Mouse (Mus musculus): ENCODE measurements around the gene Olfr220. TPM values are rescaled to one million over a fixed set of nuclear protein-coding genes. Genes with fewer than 3 reads are reported as not detected.

Olfr220 gene
- polyA plus RNA-seq (2015; fragmentation: Nextera tagmentation; extraction: Ambion mirVana) = not detected in 2 replicates

DNA sequence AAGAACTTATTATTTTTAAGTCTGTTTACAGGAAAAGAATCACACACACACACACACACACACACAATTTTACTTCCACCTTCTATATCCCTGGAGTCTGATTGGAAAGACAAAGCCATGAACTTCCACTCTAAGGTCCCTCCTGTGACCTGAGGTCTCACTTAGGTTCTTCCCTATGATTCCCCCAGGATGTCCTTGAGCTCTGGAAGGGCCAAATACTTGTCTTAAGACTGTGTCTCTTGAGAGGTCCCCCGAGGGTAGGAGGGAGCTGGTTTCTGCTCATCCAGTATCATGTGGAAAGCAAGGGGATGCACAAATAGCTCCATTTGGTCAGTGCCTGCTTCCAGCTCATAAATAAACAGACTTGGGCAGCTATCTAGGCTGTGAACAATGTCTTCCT is at the start of gene Olfr220:
TSS of gene Olfr220 (plus strand) at position 301 of the 400 bp plus-strand sequence.
- H3K27me3 ChIP-seq = no peaks in the 10 kb centered on the region
- 85% methylated on average over 1 of the region's 1 CpGs for WGBS
- H3K36me3 ChIP-seq = no peaks in the 10 kb centered on the region

DNA sequence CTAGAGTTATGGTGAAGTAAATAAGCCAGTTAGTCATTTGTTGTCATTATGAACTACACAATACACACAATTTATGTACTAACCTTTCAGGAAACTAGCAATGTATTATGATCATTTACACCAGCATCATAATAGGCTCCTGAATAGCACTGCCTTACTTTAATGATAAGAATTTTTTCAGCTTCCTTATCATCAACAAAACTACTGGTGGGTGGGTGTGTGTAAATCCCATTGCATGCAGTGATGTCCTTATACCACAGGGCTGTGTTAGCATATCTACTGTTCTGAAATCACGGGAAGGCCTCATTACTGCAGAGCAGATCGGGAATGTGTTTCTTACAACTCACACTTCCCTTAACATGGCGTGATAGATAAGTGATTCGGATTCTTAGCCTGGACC is 18.9 kb upstream of the Olfr220 start:
- H3K9ac ChIP-seq = no peak overlapping the region
- no peaks in the 10 kb centered on the region for H3K9me3 ChIP-seq
- H3K27ac ChIP-seq (replicated peaks) = no peak overlapping the region
- H3K27me3 ChIP-seq = no peaks in the 10 kb centered on the region
- H3K4me3 ChIP-seq = no peak overlapping the region
- 93% methylated on average over 4 of the region's 4 CpGs for WGBS
- H3K36me3 ChIP-seq = no peaks in the 10 kb centered on the region
- H3K4me1 ChIP-seq (replicated peaks) = no peaks in the 10 kb centered on the region
- ATAC-seq (ENCODE audit: low FRiP score, low read depth) = no peak
- no peak overlapping the region for H3K4me2 ChIP-seq

More for the DNA sequence above, at the start of gene Olfr220:
- Histone ChIP-seq H3K4me1 (replicated peaks) (no peaks in the 10 kb centered on the region), H3K4me3 (no peak within 1 kb of the TSS), H3K9me3 (no peaks in the 10 kb centered on the region), H3K27ac (replicated peaks) (no peak within 1 kb of the TSS), H3K4me2 (no peak within 1 kb of the TSS), H3K9ac (no peak within 1 kb of the TSS)
- no peak for ATAC-seq (ENCODE audit: low FRiP score, low read depth)

DNA sequence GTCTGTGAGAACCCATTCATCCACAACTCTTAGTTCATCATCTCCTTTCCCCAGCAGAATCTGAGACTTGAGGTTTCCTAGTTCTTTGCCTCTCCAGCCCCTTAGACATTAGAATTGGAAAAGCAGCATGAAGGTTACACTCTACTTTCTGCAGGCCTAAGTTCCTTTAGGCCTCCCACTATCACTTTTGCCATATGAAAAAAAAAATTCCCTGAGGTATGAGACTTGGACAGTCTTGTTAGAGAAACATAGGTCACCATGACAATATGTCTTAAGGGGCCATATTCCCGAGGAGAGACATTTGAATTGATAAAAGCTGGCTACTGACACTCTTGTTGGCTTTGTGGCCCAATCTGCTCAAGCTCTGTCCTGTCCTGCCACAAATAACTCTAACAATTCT is 18.1 kb upstream of the Olfr220 start, which contains the start of gene Olfr414:
TSS of gene Olfr414 (plus strand) at position 301 of the 400 bp plus-strand sequence.
- H3K27ac ChIP-seq (replicated peaks) = no peak within 1 kb of the TSS
- H3K4me2 ChIP-seq = no peak within 1 kb of the TSS
- no peak within 1 kb of the TSS for H3K9ac ChIP-seq
- no peaks in the 10 kb centered on the region for H3K27me3 ChIP-seq
- no peak within 1 kb of the TSS for H3K4me3 ChIP-seq
- no peaks in the 10 kb centered on the region for H3K4me1 ChIP-seq (replicated peaks)
- no peak for ATAC-seq (ENCODE audit: low FRiP score, low read depth)
- H3K36me3 ChIP-seq = no peaks in the 10 kb centered on the region
- no peaks in the 10 kb centered on the region for H3K9me3 ChIP-seq
- WGBS = 73% methylated on average over 1 of the region's 1 CpGs

DNA sequence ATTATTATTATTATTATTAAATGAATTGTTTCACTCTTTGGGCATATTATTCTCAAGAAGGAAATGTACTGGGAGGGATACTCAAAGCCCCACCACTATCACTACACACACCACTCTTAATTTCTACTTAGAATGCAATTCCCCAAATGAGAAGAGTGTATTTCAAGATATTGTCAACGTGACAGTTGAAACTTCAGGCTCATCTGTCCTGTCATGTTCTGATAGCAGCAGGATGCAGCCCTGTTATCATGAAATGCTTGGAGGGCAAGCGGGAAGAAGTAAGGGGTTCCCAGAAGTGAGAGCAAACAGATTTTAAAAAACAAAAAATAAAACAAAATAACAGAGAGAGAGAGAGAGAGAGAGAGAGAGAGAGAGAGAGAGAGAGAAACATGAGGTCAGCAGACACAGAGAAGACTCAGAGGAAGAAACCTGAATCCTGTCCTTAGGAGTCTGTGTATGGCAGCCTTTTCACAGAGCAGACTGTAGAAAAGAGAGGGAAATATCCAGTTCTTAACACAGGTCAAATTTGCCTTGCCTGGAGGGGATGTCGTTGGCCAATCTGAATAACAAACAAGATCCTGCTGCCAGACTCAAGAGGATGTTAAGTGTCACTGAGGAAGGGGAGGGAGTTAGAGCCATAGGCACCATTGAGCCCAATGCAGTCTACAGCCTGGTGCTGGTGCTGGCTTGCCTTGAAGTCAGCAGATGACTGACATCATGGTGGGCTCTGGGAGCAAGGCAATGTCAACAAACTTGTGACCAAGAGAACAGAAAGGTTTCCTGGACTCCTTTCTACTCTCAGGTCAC is 15.5 kb upstream of the Olfr220 start:
- no peaks in the 10 kb centered on the region for H3K9me3 ChIP-seq
- H3K4me1 ChIP-seq (replicated peaks) = no peaks in the 10 kb centered on the region
- WGBS = 56% methylated on average over 3 of the region's 3 CpGs
- no peaks in the 10 kb centered on the region for H3K36me3 ChIP-seq
- no peak overlapping the region for H3K27ac ChIP-seq (replicated peaks)
- no peaks in the 10 kb centered on the region for H3K27me3 ChIP-seq
- no peak overlapping the region for H3K9ac ChIP-seq
- no peak overlapping the region for H3K4me2 ChIP-seq
- no peak overlapping the region for H3K4me3 ChIP-seq
- ATAC-seq (ENCODE audit: low FRiP score, low read depth) = no peak

DNA sequence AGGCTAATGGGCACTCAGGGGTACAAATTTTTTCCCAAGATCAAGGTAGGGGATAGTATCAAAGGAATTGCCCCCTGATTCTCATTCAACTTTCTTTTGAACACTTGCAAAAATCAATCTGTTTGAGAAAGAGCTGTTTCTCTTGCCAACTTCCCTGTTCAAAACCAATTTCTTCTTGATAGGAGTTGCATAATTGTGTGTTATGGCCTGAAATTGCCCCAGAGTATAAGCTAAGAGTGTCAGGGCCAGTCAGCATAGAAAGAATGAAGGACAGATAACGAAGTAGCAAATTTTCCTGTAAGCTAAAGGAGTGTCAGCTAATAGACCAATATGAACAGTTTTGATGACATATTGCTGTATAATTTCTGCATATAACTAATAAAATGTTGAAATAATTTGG is 14.5 kb upstream of the Olfr220 start:
- H3K9me3 ChIP-seq = no peaks in the 10 kb centered on the region
- H3K4me1 ChIP-seq (replicated peaks) = no peaks in the 10 kb centered on the region
- H3K27me3 ChIP-seq = no peaks in the 10 kb centered on the region
- no peaks in the 10 kb centered on the region for H3K36me3 ChIP-seq
- H3K4me2 ChIP-seq = no peak overlapping the region
- 88% methylated on average over 1 of the region's 1 CpGs for WGBS
- H3K4me3 ChIP-seq = no peak overlapping the region
- no peak overlapping the region for H3K9ac ChIP-seq
- ATAC-seq (ENCODE audit: low FRiP score, low read depth) = no peak
- no peak overlapping the region for H3K27ac ChIP-seq (replicated peaks)

DNA sequence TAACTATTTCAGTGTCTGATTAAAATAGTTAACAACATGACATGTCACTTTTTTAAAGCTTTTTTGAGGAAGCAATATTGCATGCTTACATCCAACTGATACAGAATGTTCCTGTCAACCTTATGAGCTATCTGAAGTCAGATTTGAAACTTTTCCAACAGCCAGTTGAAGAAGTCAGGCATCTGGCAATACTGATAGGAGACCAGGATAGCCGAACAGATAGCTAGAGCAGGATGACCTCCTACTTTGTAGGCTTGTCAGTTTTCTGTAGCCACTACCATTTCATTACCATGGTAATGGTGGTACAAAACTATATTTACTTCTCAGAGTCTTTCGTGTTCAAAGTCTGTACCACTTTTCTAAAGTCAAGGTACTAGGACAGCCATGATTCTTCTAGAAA is 13.5 kb upstream of the Olfr220 start:
- H3K27ac ChIP-seq (replicated peaks) = no peak overlapping the region
- no peak for ATAC-seq (ENCODE audit: low FRiP score, low read depth)
- no peak overlapping the region for H3K9ac ChIP-seq
- WGBS = 92% methylated on average over 2 of the region's 2 CpGs
- H3K4me1 ChIP-seq (replicated peaks) = no peaks in the 10 kb centered on the region
- no peaks in the 10 kb centered on the region for H3K9me3 ChIP-seq
- no peak overlapping the region for H3K4me2 ChIP-seq
- no peaks in the 10 kb centered on the region for H3K27me3 ChIP-seq
- no peaks in the 10 kb centered on the region for H3K36me3 ChIP-seq
- H3K4me3 ChIP-seq = no peak overlapping the region

DNA sequence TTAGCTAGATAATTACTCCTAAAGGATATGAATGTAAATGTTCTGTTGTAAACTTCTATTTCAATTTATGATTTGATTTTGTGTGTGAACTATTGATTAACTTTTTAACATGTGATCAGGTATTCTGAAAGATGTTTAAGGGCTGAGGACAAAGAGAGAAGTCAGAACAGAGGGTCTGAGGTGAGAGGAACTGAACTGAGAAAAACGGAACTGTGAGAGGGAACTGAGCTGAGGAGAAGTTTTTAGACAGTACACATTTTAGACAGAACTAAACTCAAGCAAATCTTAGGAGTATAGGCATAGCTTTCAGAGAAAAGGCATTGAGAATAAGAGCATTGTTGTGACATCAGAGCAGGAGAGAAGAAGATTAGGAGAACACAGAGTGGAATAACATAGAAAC is 7.8 kb upstream of the Olfr220 start:
- no peak overlapping the region for H3K9ac ChIP-seq
- ATAC-seq (ENCODE audit: low FRiP score, low read depth) = no peak
- WGBS = 49% methylated on average over 1 of the region's 1 CpGs
- no peak overlapping the region for H3K4me3 ChIP-seq
- H3K9me3 ChIP-seq = no peaks in the 10 kb centered on the region
- no peak overlapping the region for H3K27ac ChIP-seq (replicated peaks)
- no peaks in the 10 kb centered on the region for H3K27me3 ChIP-seq
- H3K36me3 ChIP-seq = no peaks in the 10 kb centered on the region
- H3K4me2 ChIP-seq = no peak overlapping the region
- H3K4me1 ChIP-seq (replicated peaks) = no peaks in the 10 kb centered on the region

DNA sequence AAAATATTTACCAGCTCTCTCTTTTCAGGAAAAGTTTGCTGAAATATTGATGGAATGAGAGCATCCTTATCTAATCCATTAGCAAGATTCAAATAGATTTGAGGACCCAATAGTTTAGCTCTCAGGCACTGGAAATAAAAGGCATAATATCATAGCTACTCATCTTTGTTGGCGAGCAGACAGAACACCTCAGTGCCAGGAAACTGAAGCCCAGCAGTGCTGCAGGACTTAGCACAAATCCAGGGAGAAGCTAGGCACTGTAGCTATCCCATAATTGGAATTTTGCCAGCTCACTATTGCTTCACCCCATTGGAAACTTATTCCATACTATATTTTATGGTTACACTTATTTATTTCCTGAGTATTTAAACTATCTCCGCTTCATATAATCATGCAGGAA is 13.2 kb downstream of the Olfr220 start:
- no peak overlapping the region for H3K9ac ChIP-seq
- no peaks in the 10 kb centered on the region for H3K27me3 ChIP-seq
- no peak for ATAC-seq (ENCODE audit: low FRiP score, low read depth)
- no peak overlapping the region for H3K4me3 ChIP-seq
- H3K36me3 ChIP-seq = no peaks in the 10 kb centered on the region
- H3K4me2 ChIP-seq = no peak overlapping the region
- H3K27ac ChIP-seq (replicated peaks) = no peak overlapping the region
- no peaks in the 10 kb centered on the region for H3K9me3 ChIP-seq
- WGBS = 77% methylated on average over 2 of the region's 2 CpGs
- no peaks in the 10 kb centered on the region for H3K4me1 ChIP-seq (replicated peaks)

DNA sequence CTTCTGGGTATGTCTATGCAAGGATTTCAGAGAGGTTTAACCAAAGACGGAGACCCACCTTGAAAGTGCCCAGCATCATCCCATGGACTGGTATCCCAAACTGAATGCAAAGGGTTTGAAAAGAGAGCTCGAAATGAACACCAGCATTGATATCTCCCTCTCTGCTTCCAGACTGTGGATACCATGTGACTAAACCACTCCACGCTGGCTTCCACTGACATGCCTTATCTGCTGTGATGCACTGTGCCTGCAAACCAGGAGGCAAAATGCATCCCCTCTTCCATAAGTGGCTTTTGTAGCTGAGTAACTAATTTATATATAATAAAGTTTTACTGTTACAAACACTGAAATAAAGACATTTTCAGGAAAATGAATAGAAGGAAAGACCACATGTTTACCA is 23.5 kb downstream of the Olfr220 start:
- no peak overlapping the region for H3K4me3 ChIP-seq
- H3K36me3 ChIP-seq = no peaks in the 10 kb centered on the region
- H3K4me2 ChIP-seq = no peak overlapping the region
- WGBS = 88% methylated on average over 3 of the region's 3 CpGs
- H3K9me3 ChIP-seq = no peaks in the 10 kb centered on the region
- H3K9ac ChIP-seq = no peak overlapping the region
- no peak for ATAC-seq (ENCODE audit: low FRiP score, low read depth)
- no peaks in the 10 kb centered on the region for H3K4me1 ChIP-seq (replicated peaks)
- H3K27me3 ChIP-seq = no peaks in the 10 kb centered on the region
- H3K27ac ChIP-seq (replicated peaks) = no peak overlapping the region

DNA sequence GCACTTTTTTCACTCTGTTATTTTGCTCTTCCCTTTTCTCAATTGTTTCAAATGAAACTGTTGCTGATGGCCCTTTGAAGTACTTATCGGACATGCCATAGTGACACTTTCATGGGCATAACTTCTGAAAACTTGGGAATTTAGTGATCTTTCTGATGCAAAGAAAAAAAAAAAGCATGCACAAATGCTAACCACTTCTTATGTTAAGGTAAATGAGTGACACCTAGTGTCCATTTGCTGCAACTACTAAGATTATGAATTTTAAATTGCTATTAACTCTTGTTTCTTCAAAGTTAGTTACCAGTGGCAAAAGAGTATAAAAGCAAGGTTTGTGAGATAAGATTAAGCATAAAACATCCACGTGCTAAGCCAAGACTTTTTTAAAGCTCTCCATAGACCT is 24.4 kb downstream of the Olfr220 start:
- Histone ChIP-seq H3K27me3 (no peaks in the 10 kb centered on the region), H3K9ac (no peak overlapping the region), H3K9me3 (no peaks in the 10 kb centered on the region), H3K27ac (replicated peaks) (no peak overlapping the region), H3K4me1 (replicated peaks) (no peaks in the 10 kb centered on the region), H3K4me3 (no peak overlapping the region), H3K36me3 (no peaks in the 10 kb centered on the region), H3K4me2 (no peak overlapping the region)
- ATAC-seq (ENCODE audit: low FRiP score, low read depth) = no peak
- 40% methylated on average over 2 of the region's 2 CpGs for whole genome bisulfite sequencing

DNA sequence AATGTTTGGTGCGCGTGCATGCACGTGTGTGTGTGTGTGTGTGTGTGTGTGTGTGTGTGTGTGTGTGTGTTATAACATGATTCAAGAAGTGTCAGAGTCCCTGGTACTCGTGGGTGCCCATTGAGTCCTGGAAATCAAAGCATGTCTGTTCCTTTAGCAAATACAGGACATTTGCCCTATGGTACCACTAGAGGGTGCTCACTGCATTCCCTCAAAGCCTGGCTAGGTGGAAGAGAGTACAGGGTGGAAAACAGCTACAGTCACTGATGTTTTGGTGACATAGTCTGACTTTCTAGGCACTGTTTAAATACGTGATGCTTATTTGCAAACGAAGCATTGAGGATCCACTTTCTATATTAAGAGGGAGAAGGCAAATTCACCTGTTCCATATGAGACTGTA is 27.9 kb downstream of the Olfr220 start:
- no peak overlapping the region for H3K27ac ChIP-seq (replicated peaks)
- no peak overlapping the region for H3K4me2 ChIP-seq
- H3K4me3 ChIP-seq = no peak overlapping the region
- 3% methylated on average over 6 of the region's 6 CpGs for WGBS
- H3K9me3 ChIP-seq = no peaks in the 10 kb centered on the region
- H3K9ac ChIP-seq = no peak overlapping the region
- no peaks in the 10 kb centered on the region for H3K4me1 ChIP-seq (replicated peaks)
- ATAC-seq (ENCODE audit: low FRiP score, low read depth) = peak; percentile 91
- H3K27me3 ChIP-seq = no peaks in the 10 kb centered on the region
- no peaks in the 10 kb centered on the region for H3K36me3 ChIP-seq

DNA sequence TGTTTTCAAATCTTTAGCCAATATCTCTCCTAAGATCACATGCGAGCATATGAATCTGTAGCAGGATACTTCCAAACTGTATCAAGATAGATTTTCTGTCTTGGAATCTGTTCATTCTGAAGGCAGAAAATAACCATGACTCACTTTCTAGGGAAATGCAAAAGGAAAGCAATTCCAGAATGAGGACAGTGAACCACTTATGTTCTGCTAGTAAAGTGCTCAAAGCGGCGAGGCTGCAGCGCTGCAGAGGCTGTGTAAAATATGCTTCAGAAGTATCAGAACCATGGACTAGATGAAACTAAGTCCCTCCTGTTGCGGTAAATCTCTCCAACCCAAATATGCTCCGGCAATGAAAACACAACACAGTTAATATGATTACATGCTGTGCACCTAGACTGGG is 40.7 kb downstream of the Olfr220 start:
- Histone ChIP-seq H3K27me3 (no peaks in the 10 kb centered on the region), H3K9ac (no peak overlapping the region), H3K4me3 (no peak overlapping the region), H3K4me2 (no peak overlapping the region), H3K4me1 (replicated peaks) (no peaks in the 10 kb centered on the region), H3K36me3 (no peaks in the 10 kb centered on the region), H3K9me3 (no peaks in the 10 kb centered on the region), H3K27ac (replicated peaks) (no peak overlapping the region)
- 95% methylated on average over 6 of the region's 6 CpGs for WGBS
- no peak for ATAC-seq (ENCODE audit: low FRiP score, low read depth)

DNA sequence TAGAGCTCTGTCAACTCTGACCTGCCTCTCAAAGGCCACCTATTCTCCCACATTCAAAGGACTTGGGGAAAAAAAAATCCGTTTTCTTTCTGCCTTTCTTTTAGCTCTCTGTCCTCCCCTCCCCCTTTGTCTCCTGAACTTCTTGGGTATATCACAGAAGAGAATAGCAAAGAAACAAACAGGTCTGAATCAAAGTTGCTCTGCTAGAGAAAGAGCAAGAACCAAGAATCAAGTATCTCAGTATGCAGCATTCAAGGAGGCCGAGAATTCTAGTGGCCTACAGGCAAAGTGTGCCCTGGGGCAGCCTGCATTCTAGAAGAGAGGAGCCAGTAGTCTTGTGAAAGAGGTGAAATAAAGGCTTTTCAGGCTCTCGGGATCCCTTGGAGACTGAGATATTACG is 58.2 kb downstream of the Olfr220 start:
- H3K9me3 ChIP-seq = no peaks in the 10 kb centered on the region
- peaks cover 14% of the 10 kb centered on the region for H3K4me1 ChIP-seq (replicated peaks)
- no peaks in the 10 kb centered on the region for H3K36me3 ChIP-seq
- H3K4me3 ChIP-seq = no peak overlapping the region
- H3K9ac ChIP-seq = no peak overlapping the region
- no peak for ATAC-seq (ENCODE audit: low FRiP score, low read depth)
- no peak overlapping the region for H3K4me2 ChIP-seq
- no peaks in the 10 kb centered on the region for H3K27me3 ChIP-seq
- 12% methylated on average over 4 of the region's 4 CpGs for WGBS
- H3K27ac ChIP-seq (replicated peaks) = no peak overlapping the region

Measured in hindbrain, embryonic 15.5 days (tissue).